Mouse (Mus musculus) T-cell, adult 2 months (primary cell): ENCODE measurements around the gene Zfp316.

ENCODE experiments used
- DNase-seq: peaks from one replicate; pipeline ENCODE4 v3.0.0; 2022; ENCODE audit warnings: low spot score

The Zfp316 gene

DNA sequence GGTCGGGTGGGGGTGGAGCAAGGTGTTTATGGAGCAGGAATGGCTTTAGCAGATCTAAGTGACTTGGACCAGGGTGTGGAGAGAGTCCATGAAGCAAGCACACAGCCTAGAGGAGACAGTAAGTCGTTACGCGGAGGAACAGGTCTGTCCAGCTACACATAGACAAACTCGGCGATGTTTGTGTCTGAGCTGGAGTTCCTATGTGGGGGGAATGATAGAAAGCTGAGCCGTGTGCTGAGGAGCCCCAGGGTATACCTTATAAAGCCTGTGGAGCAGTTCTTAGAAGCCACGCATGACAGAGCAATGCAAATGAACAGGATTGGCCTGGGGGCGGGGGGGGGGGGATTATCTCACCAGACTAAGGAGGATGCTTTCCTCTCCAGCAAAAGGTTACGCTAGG lies 9.4 kb upstream of the Zfp316 start:
- no peak for DNase-seq

DNA sequence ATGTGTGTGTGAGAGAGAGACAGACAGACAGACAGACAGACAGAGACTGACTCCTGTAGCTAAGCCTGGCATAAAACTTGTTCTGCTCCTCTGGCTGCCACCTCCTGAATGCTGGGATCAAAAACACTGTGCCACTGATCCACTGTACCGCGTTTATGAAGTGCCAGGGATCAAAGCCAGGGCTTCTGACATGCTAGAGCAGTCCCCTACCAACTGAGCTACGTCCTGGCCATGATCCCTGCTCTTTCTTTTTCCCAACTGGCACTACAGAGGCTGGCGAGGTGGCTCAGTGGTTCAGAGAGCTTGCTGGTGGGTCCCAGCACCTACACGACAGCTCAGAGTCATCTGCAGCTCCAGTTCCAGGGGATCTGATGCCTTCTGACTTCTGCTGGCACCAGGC lies 5.9 kb upstream of the Zfp316 start:
- no peak for DNase-seq

DNA sequence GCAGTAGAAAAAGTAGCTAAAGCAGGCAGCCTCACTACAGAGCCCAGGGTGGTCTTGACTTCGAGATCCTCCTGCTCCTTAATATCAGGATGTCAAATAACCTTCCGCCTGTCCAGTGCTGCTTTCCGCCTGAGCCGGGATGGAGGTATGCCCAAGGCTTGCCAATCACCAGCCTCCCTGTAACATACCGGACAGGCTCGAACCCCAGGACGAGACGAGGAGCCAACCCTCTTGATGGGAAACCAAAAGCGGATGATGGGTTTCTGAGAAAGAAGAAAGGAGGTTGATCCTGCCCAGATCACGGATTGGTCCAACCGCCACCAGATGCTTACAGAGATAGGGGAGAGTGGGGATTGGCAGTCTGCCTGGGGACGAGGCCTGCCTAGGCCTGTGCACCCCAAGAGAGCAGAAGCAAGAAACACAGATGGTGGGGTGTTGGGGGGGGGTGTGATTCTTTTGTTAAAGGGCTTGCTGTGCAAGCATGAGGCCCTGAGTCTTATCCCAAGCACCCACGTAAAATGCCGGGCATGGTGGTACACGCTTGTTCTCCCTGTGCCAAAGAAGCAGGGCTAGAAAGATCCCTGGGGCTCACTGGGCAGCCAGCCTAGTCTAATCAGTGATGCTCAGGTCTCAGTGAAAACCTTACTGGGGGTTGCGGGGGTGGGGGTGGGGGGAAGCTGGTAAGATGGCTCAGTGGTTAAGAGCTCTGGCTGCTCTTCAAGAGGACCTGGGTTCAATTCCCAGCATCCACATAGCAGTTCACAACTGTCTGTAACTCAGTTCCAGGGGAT lies 2.9 kb upstream of the Zfp316 start:
- no peak for DNase-seq

DNA sequence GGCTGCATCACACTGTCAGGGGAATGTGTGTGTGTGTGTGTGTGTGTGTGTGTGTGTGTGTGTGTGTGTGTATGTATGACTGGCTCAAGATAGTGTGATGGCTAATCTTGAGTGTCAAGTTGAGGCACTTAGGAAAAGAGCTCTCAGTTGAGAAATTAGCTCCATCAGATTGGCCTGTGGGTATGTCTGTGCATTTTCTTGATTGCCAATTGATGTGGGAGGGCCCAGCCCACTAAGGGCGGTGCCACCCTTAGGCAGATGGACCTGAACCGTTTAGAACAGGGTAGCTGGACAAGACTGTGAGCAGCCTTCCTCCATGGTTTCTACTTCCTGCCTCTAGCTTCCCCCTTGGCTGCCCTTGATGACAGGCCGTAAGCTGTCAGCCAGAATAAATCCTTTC lies 2.3 kb upstream of the Zfp316 start:
- no peak for DNase-seq

DNA sequence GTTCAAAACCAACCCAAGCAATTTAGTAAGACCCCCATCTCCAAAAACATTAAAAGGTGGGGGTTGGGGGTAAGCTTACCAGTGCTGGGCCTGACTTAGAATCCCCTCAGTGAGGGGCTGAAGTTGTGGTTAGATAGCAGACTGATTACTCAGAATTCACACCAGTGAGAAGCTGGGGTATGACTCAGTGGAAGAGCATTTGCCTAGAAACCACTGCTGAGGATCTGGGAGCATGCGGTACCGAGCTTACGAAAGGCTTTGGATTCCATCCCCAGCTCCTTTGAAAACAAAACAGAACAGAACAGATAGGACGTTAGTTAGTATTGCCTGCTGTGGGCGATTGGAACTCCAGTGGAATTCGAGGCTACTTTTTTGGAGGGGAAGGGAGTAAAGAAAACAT lies 1.8 kb upstream of the Zfp316 start:
- no peak for DNase-seq

DNA sequence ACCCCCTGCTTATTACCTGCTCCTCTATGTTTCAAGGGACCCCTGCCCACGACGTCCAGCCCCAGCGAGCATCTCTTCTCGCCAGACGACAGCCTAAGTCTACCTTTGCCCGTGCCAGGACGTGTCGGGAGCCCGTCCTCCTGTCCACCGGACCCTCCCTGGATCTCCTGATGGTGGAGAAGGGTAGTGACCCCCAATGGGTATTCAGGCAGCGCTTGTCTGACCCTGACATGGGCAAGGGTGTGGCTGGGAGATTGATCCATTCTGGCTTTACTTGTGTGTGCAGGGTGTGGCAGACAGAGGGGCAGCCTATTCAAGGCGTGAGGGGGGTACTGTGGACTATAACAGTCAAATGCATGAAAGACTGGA lies 313 bp upstream of the Zfp316 start:
- DNase-seq, result no peak

DNA sequence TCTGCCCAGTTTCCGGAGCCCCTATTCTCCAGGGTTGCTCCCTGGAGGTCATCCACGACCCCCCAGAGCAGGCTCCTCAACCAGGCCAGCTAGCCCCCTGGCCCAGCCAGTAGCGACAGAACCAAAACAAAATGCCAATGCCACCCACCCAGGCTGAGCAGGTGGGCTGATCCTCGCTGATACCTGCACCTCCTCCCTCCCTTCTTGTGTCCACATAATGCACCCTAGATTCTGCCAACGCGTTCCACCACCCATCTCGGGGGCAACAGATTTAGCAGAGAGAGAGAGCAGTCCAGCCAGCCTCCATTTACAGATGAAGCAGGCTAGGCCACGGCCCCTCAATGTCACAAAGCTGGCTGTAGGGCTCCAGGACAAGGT lies 848 bp downstream of the Zfp316 start:
- DNase-seq, result no peak

DNA sequence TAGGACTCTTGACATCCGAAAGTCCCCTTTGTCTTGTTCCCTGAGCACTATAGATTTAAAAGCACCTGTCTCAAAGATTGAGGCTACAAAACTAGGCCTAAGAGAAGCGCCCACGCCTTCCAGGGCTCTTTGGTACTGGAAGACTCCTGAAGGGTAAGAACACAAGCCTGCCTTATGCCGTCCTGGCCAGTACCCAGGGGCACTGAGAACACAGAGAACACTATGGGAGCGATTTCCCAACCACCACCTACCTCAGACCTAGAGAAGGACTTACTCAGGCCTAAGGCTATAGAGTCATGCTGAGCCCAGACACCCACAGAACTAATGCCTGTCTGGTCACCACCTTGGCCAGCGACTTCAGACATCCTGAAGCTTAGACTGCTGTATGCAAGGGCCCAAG lies 3.0 kb downstream of the Zfp316 start:
- no peak for DNase-seq

DNA sequence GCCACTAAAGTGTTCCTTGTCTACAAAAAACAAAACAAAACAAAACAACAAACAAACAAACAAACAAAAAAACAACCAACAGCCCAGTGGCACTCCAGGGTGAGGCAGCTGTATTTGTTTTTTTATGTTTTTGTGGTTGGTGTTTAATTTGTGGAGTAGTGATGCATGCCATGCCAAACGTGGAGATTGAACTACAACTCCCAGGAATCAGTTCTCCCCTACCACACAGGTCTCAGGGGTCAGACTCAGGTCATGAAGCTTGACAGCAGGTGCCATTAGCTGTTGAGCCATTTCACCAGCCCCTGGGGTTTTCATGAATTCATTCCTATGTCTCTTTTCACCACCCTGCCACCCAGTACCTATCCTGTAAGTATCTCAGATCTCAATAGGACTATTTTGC lies 4.4 kb downstream of the Zfp316 start:
- no peak for DNase-seq

DNA sequence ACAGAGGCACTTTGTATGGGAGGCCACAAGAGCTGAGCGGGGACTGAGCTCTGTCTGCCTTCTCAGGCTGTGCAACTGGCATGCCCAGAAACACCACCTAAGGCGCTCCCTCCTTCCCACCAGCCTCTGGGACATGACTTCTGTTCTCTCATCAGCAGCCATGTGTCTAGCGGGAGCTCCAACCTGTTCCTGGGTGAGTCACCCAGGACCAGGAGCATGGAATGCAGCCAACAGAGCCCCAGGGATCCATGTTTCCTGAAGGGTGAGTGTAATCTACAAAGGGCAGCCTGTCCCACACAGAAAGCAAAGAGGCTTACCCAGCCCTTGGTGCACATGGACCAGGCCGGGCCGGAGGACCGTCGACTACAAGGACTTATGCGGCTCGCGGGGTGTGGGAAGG lies 5.1 kb downstream of the Zfp316 start:
- no peak for DNase-seq

DNA sequence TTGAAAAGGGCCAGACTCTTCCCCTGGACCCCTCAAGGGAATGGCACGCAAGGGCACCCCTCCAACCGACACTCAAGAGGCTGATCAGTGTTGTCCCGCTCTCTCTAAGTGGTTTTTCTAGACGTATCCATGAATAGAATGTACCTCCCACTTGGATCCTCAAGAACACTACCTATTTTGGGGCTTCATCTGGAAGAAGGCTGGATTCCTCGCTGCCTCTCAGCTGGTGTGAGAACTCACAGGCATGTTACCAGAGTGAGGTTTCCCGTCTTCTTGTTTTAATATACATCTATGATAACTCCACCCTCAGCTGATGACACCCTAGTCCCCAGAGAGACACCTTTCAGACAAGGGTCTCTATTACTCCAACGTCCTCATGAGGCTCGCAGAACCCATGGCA lies 8.2 kb downstream of the Zfp316 start:
- no peak for DNase-seq

DNA sequence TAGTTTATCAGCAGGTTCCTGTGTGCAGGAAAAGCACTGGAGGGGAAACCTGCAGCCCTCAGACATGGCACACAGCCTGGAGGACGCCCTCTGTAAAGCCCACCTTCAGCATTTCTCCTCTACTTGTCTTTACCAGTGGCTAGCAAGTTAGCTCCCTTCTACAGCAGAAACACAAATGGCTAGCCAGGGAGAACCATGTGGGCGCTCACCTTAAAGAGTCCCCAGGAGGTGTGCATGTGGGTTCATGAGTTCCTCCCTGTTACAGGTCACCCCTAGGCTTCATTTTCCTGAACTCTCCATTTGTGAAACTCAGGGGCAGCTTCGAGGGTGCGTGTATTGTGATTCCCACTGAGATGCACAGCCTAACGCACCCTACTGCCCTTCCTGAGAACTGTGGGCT lies 14.0 kb downstream of the Zfp316 start:
- DNase-seq, result no peak

DNA sequence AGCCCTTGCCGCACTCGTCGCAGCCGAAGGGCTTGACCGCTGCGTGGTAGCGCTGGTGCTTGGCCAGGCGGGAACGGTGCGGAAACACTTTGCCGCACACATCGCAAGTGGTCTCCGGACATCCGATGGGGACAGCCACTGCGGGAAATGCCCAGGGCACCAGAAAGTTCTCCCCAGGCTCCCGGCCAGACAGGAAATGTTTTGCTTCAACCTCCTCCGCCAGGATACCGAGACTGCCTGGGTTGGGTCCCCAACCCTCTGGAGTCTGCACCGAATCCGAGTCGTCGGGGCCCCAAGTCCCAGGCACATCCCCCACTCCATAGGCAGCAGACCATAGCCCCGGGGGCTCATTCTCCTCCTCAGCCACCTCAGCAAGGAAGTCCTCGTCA lies 14.7 kb downstream of the Zfp316 start:
- no peak for DNase-seq

DNA sequence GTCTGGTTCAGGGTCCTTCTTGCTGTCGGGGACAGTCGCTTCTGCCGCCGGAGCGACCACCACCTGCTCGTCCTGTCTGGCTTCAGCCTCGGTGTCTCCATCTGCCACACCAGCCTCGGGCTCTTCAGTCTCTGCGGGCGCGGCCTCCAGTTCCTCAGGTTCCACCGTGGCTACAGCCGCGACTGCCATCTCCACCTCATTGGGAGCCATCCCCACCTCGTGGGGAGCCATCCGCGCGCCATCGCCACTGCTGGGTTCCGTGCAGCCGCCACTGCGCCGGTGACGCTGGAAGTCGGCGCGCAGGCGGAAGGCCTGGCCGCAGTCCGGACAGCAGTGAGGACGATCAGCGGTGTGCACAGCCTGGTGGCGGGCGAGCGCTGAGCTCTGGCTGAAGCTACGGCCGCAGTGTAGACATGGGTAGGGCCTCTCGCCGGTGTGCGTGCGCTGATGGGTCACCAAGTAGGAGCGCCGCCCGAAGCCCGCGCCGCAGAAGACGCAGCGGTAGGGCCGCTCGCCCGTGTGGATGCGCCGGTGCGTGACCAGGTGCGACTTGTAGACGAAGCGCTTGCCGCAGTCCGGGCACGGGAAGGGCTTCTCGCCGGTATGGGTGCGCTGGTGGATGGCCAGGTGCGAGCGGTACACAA lies 15.2 kb downstream of the Zfp316 start:
- no peak for DNase-seq

DNA sequence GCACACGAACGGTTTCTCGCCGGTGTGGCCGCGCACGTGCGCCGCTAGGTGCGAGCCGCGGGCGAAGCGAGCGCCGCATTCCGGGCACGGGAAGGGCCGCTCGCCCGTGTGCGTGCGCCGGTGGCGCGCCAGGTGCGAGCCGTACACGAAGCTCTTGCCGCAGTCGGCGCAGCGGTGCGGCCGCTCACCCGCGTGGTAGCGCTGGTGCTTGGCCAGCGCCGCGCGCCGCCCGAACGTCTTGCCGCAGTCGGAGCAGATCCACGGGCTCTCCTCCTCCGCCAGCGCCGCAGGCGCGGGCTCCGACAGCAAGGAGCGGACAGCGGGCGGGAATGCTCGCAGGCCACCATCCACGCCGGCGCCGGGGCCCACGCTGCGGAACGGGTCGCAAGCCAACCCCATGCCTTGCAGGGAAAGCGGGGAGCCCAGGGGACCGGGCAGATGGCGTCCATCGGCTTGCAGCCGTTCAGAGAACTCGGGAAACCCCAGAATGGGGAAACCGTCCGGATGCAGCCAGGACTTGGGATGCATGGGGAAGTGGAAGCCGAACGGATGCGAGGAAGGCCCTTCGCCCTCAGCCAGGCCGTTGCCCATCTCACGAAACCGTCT lies 15.8 kb downstream of the Zfp316 start:
- no peak for DNase-seq

DNA sequence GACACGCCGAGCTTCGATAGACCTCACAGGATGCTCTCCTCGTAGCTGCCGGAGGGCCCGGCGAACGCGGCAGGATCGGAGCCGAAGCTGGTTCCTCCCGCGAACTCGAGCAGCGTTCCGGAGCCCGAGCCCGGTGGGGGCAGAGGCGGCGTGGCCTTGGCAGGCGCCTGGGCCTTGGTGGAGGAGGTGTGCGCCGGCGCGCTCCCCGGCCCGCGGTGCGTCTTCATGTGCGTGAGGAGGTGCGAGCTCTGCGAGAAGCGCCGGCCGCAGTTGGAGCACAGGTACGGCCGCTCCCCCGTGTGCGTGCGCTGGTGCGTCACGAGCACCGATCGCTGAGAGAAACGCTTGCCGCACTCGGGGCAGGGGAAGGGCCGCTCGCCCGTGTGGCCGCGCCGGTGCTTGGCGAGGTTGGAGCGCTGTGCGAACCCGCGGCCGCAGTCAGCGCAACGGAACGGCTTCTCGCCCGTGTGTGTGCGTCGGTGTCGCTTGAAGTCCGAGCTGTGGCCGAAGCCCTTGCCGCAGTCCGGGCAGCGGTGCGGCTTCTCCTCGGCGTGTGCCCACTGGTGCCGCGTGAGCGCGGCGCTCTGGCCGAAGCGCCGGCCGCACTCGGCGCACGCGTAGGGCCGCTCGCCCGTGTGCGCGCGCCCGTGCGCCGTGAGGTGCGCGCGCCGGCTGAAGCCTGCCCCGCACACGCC lies 16.5 kb downstream of the Zfp316 start:
- no peak for DNase-seq

DNA sequence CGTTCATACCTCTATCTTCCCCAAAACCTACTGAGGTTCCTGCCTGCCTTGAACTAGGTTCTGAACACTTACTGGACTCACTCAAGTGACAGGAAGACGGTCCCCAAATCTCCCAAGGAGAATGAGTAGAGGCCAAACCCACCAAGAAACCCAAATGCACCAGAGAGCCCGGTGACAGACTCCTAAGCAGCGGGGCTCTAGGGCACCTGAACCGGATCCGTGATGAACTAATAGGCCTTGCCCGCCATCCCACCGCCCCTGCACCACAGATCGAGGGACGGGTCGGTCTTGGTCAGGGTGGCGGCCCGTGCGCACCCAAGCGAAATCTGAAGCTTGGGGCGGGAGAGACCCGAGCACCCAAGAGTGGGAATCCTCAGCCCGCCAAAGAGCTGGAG lies 17.0 kb downstream of the Zfp316 start:
- DNase-seq, result no peak

DNA sequence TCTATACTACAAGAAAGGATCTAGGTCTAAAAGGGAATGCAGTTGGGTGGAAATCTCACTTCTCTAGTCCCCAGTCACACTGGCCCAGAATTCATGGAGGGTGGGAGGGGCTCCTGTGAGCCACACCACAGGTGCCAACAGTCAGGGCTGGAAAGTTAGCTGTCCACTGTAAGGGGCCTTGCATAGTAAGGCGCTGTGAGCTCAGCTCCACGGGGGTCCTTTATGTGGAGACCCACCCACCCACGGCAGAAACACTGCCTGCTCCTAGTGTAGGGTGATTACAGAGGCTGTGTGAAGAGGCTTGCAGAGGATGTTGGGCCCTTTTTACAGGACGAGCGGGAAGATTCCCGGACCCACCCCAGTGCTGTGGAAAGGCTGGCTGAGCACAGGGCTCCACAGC lies 17.8 kb downstream of the Zfp316 start:
- no peak for DNase-seq

DNA sequence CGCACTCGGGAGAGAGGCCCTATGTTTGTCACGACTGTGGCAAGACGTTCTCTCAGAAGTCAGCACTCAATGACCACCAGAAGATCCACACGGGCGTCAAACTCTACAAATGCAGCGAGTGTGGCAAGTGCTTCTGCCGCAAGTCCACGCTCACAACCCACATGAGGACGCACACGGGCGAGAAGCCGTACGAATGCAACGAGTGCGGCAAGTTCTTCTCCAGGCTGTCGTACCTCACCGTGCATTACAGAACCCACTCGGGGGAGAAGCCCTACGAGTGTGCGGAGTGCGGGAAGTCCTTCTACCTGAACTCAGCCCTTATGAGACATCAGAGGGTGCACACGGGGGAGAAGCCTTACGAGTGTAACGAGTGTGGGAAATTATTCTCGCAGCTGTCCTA lies 24.9 kb downstream of the Zfp316 start:
- DNase-seq, result no peak

DNA sequence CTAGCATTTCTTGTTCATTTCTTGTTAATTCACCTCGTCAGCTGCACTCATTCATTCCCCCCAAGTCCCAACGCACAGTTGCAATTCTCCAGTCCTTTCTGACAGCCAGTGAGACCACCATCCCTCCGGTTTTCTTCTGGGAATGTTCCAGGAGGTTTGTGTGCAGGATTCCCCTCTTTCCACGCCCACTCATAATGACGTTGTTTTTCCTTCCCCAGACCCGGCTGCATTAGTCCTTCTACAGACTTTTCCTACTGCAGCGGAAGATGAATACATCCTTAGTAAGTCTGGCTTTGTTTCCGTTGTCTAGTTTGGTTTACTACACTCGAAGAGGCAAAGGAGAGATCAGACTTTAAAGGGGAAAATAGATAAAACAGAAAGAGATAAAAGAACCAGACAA lies 33.8 kb downstream of the Zfp316 start:
- DNase-seq, result no peak

DNA sequence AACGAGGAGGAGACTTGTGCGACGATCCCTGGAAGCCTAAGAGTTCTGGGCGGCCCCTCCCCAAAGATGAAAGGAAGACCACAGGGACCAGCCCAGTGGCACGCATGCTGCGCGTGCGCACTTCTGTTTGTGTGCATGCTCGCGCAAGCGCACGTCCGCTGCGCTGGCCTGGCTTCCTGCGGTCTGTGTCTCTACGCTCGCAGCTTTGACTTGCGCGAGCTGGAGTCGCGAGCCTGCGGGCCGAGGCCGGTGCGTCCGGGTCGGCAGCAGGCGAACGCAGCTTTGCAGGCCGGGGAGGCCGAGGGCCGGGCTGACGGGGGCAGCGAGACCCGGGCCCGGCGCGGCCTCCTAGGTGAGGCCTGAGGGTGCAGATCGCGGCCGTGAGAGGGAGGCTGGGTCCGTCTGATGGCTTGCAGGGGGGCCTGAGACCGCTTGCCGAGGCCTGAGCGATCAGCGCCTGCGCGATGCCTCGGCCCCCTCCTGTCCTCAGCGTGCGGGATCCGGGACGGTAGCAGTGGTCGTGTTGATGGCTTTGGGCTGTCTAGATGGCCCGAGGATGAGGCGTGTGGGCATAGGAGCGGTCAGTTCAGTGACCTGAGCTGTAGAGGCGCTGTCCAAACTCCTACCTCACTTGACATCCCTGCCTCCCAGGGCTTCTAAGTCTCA lies 34.7 kb downstream of the Zfp316 start, which contains the start of gene Zfp12:
Gene Zfp12, plus strand, starts transcription at position 136 of the 666 bp plus-strand sequence.
- peak; percentile 92 for DNase-seq

DNA sequence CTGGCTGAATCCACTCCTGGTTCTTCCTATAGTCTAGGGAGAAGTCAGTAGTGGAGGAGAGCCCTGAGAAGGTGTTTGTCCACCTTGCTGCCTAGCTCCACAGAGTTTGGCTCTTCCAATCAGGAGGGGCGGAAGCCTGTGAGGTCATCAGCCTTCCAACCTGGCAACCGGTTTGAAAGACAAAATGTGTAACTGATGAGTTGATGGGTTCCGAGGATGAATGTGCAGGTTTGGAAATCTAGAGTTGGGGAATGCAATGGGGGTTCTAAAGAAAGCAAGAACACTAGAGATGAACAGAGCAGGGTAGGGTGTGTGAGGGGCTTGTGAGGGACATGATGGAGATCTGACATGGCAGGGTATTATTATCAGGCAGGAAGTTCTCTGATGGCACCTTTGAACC lies 43.0 kb downstream of the Zfp316 start, which contains the start of gene Spdye4a:
Gene Spdye4a, minus strand, starts transcription at position 101 of the 400 bp plus-strand sequence.
- no peak for DNase-seq
